Mouse (Mus musculus) embryonic facial prominence, embryonic 15.5 days (tissue): ENCODE measurements around the gene Scd2. TPM values are rescaled to one million over a fixed set of nuclear protein-coding genes. Genes with fewer than 3 reads are reported as not detected.

Experiments
- ATAC-seq: fragments of 200-750 bp; cut with Nextera tagmentation; 2 replicates; pipeline ENCODE4 v1.8.0; 2017; ENCODE audit warnings: low read depth, moderate TSS enrichment; ENCODE audit not compliant: insufficient number of reproducible peaks, low FRiP score, low TSS enrichment
- H3K27ac ChIP-seq: fragments of 300-500 bp; sonication (generic); replicated peaks from 2 replicates; pipeline ENCODE4 v1.5.1; 2015; ENCODE audit warnings: mild to moderate bottlenecking, inconsistent platforms
- H3K27me3 ChIP-seq: fragments of 300-500 bp; sonication (generic); 2 replicates; pipeline ENCODE4 v1.6.1; 2015; ENCODE audit warnings: inconsistent platforms
- H3K36me3 ChIP-seq: fragments of 300-500 bp; sonication (generic); 2 replicates; pipeline ENCODE4 v1.6.1; 2015; ENCODE audit warnings: mild to moderate bottlenecking, inconsistent platforms
- H3K4me1 ChIP-seq: fragments of 300-500 bp; sonication (generic); 2 replicates; pipeline ENCODE4 v1.6.1; 2015; ENCODE audit warnings: inconsistent platforms
- H3K4me2 ChIP-seq: fragments of 300-500 bp; sonication (generic); replicated peaks from 2 replicates; pipeline ENCODE4 v1.6.1; 2015; ENCODE audit warnings: mild to moderate bottlenecking, inconsistent platforms
- H3K4me3 ChIP-seq: fragments of 300-500 bp; sonication (generic); replicated peaks from 2 replicates; pipeline ENCODE4 v1.5.1; 2015; ENCODE audit warnings: mild to moderate bottlenecking, inconsistent platforms
- H3K9ac ChIP-seq: fragments of 300-500 bp; sonication (generic); 2 replicates; pipeline ENCODE4 v1.6.1; 2015; ENCODE audit warnings: inconsistent platforms
- H3K9me3 ChIP-seq: fragments of 300-500 bp; sonication (generic); replicated peaks from 2 replicates; pipeline ENCODE4 v1.6.1; 2016; ENCODE audit warnings: inconsistent platforms
- WGBS: fragments of 180-500 bp; shearing (Covaris S2); methylation state at CpG from one replicate; pipeline ENCODE4 v1.1.7; 2015; 5-methylcytosine and 5-hydroxymethylcytosine counted together
- polyA plus RNA-seq: library from polyadenylated mRNA; unstranded; fragments of >200 nt; fragmentation: Nextera tagmentation; extraction: Ambion mirVana; gene quantifications from 2 replicates; pipeline ENCODE4 v1.2.1, GENCODE M21; 2015

The Scd2 gene
- polyA plus RNA-seq, 1 experiment from 2014 or later, result 179 TPM

DNA sequence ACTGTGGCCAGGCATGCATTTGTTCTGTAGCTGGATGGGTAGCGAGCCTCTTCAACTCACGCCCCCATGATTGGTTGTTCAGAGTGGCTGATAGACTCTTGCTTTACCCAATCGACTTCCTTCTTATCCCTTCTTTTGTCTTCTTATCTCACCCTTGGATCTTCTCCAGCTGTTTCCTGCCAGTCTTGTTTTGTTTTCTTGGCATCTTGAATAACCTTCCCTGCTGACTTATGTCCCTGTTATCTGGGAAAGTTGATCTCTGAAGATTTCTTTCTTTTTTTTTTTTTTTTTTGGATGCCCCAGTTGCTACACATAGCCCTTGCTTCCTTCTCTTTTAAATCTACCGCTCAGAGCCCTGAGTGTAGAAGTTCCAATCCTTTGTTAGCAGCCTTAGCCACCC lies 34.0 kb upstream of the Scd2 start:
- 73% methylated on average over 4 of the region's 4 CpGs for WGBS
- H3K27ac ChIP-seq, result no peak overlapping the region
- ATAC-seq, result no peak
- no peak overlapping the region for H3K9ac ChIP-seq
- H3K4me2 ChIP-seq, result no peak overlapping the region
- no peak overlapping the region for H3K4me3 ChIP-seq
- no peaks in the 10 kb centered on the region for H3K27me3 ChIP-seq
- H3K4me1 ChIP-seq, result no peaks in the 10 kb centered on the region
- no peaks in the 10 kb centered on the region for H3K36me3 ChIP-seq
- H3K9me3 ChIP-seq, result no peaks in the 10 kb centered on the region

DNA sequence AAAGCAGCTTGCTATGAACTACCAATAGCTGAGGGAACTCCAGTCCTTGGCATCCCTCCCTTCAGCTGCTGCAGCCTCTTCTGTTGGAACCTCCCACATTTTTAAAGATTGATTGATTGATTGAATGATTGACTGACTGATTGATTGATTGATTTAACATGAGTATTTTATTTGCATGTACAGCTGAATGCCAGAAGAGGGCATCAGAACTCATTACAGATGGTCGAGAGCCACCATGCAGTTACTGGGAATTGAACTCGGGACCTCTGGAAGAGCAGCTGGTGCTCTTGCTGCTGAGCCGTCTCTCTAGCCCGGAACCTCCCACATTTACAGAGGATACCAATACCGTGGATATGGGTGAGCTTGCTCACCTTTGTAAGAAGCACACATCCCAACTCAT lies 33.0 kb upstream of the Scd2 start:
- Histone ChIP-seq H3K4me1 (no peaks in the 10 kb centered on the region), H3K4me3 (no peak overlapping the region)
- WGBS, result 75% methylated on average over 5 of the region's 5 CpGs

DNA sequence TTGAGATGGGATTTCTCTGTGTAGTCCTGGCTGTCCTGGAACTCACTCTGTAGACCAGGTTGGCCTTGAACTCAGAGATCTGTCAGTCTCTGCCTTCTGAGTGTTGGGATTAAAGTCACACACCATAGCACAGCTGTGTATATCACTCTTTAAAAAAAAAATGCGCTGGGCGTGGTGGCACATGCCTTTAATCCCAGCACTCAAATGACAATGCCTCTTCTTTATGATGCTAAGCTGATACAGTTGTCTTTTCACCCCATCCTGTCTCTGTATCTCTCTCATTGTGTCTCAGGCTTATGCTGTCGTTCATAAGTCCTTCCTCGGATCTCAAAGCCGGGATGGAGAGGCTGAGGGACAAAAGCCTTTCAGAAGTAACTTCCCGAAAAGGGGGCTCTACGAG lies 31.7 kb upstream of the Scd2 start:
- ATAC-seq, result no peak
- no peak overlapping the region for H3K9ac ChIP-seq
- no peak overlapping the region for H3K4me2 ChIP-seq
- no peaks in the 10 kb centered on the region for H3K36me3 ChIP-seq
- H3K4me3 ChIP-seq, result no peak overlapping the region
- H3K27ac ChIP-seq, result no peak overlapping the region
- H3K4me1 ChIP-seq, result peaks cover 7% of the 10 kb centered on the region; the same call in 1 of the 2 replicates
- 80% methylated on average over 7 of the region's 7 CpGs for WGBS
- H3K27me3 ChIP-seq, result no peaks in the 10 kb centered on the region
- no peaks in the 10 kb centered on the region for H3K9me3 ChIP-seq

More for the DNA sequence above, 33.0 kb upstream of the Scd2 start:
- H3K36me3 ChIP-seq, result no peaks in the 10 kb centered on the region
- no peak for ATAC-seq
- no peaks in the 10 kb centered on the region for H3K27me3 ChIP-seq
- H3K27ac ChIP-seq, result no peak overlapping the region
- no peak overlapping the region for H3K4me2 ChIP-seq
- no peak overlapping the region for H3K9ac ChIP-seq
- H3K9me3 ChIP-seq, result no peaks in the 10 kb centered on the region

DNA sequence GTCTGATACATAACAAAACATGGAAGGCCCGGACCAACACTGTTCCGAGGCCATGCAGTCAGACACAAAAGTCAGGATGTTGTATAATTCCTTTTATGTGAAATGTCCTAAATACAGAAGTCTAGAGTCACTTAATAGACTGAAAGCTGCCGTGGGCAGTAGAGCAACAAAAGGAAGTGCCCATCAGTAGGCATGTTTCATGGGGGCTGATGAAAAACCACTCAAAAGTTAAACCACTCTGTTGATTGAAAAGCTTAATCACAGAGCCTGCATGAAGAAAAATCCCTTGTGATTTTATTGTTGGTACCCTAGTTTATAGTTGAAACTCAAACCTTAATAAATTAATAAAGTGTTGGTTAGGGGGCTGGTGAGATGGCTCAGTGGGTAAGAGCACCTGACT lies 29.9 kb upstream of the Scd2 start:
- Histone ChIP-seq H3K4me1 (peaks cover 14% of the 10 kb centered on the region), H3K27ac (no peak overlapping the region), H3K9me3 (no peaks in the 10 kb centered on the region), H3K4me2 (no peak overlapping the region), H3K27me3 (no peaks in the 10 kb centered on the region), H3K9ac (no peak overlapping the region), H3K4me3 (no peak overlapping the region), H3K36me3 (no peaks in the 10 kb centered on the region)
- 72% methylated on average over 3 of the region's 3 CpGs for WGBS
- ATAC-seq, result no peak

DNA sequence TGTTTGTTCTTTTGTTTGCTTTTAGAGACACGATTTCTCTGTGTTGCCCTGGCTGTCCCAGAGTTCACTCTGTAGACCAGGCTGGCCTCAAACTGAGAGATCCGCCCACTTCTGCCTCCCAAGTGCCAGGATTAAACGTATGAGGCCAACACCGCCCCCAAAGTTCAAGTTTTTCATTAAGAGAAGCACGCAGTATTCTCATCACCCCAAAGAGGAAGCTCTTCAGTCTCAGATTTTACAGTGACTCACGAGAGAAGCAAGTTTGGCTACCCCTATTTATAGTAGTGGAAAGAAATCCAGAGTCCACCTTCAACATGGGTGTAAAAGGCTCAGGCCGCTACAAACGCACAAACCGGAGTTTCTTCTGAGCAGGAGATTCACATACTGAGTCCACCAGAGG lies 29.2 kb upstream of the Scd2 start:
- Histone ChIP-seq H3K4me3 (no peak overlapping the region), H3K4me2 (no peak overlapping the region), H3K36me3 (no peaks in the 10 kb centered on the region), H3K27me3 (no peaks in the 10 kb centered on the region), H3K4me1 (peaks cover 14% of the 10 kb centered on the region), H3K9me3 (no peaks in the 10 kb centered on the region), H3K27ac (no peak overlapping the region), H3K9ac (no peak overlapping the region)
- no peak for ATAC-seq
- WGBS, result 78% methylated on average over 9 of the region's 9 CpGs

DNA sequence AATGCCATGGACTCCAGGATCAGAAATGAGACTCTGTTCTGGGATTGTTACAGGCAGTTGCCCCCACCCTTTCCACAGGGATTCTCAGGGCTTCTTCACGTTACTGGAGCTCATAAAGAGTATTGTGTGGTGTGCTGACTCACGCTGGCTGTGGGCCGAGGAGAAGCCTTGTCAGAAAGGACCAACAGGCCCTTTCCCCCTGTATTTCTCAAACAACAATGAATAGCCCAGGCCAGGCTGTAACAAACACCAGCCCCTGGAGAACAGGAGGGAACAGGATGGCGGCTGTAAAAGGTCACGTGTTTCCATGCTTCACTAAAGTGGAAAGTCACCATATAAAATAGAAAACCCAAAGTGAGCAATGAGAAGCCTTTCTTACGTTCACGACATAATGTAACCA lies 28.2 kb upstream of the Scd2 start:
- Histone ChIP-seq H3K9ac (no peak overlapping the region), H3K27me3 (no peaks in the 10 kb centered on the region), H3K27ac (no peak overlapping the region), H3K4me2 (no peak overlapping the region), H3K4me1 (peaks cover 14% of the 10 kb centered on the region), H3K9me3 (no peaks in the 10 kb centered on the region), H3K36me3 (no peaks in the 10 kb centered on the region), H3K4me3 (no peak overlapping the region)
- WGBS, result 62% methylated on average over 7 of the region's 7 CpGs
- ATAC-seq, result no peak

DNA sequence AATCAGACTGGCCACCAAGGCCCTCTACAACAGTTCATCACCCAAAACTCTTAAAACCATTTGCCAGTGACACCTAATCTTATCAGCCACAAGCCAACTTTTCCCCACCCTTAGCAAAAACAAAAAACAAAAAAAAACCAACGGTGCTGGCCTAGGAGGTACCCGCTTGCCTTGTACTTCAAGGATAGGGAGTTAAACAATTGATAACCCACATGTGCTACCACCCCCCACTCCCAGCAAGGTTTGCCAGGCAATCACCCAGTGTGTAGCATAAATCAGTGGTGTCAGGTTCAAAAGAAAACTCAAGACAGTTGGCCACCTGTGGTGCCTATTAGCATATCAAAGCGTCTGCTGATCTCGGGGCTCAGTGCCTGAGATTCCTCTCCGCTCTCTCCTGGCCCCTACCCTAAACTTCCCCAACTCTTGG lies 27.6 kb upstream of the Scd2 start:
- Histone ChIP-seq H3K9me3 (no peaks in the 10 kb centered on the region), H3K27me3 (no peaks in the 10 kb centered on the region), H3K9ac (no peak overlapping the region), H3K27ac (peak overlapping the region; percentile 97; the same call in 1 of the 2 replicates), H3K4me1 (peaks cover 14% of the 10 kb centered on the region), H3K4me2 (peak overlapping the region; percentile 75; the same call in 1 of the 2 replicates), H3K36me3 (no peaks in the 10 kb centered on the region), H3K4me3 (no peak overlapping the region)
- WGBS, result 42% methylated on average over 5 of the region's 5 CpGs
- ATAC-seq, result no peak

DNA sequence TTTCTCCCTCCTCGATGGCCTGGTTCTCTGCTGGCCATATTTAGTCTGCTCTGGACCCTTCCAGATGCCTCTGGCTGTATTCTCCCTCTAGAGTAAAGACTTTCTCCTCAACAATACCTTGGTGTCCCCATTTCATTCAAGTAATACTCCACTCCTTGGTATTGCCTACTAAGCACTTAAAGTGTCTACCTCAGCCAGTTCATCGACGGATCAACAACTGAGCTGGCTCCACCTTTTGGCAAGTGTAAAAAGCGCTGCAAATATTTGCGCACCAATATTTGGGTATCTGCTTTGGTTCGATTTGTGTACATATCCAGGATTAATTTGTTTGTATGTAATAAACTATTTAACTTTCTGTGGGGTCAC lies 27.0 kb upstream of the Scd2 start:
- no peak for ATAC-seq
- no peak overlapping the region for H3K9ac ChIP-seq
- no peaks in the 10 kb centered on the region for H3K36me3 ChIP-seq
- peak overlapping the region; percentile 52 for H3K4me3 ChIP-seq
- no peaks in the 10 kb centered on the region for H3K9me3 ChIP-seq
- peak overlapping the region; percentile 97 for H3K27ac ChIP-seq
- H3K27me3 ChIP-seq, result no peaks in the 10 kb centered on the region
- WGBS, result 11% methylated on average over 6 of the region's 6 CpGs
- peaks cover 14% of the 10 kb centered on the region for H3K4me1 ChIP-seq
- peak overlapping the region; percentile 75 for H3K4me2 ChIP-seq

DNA sequence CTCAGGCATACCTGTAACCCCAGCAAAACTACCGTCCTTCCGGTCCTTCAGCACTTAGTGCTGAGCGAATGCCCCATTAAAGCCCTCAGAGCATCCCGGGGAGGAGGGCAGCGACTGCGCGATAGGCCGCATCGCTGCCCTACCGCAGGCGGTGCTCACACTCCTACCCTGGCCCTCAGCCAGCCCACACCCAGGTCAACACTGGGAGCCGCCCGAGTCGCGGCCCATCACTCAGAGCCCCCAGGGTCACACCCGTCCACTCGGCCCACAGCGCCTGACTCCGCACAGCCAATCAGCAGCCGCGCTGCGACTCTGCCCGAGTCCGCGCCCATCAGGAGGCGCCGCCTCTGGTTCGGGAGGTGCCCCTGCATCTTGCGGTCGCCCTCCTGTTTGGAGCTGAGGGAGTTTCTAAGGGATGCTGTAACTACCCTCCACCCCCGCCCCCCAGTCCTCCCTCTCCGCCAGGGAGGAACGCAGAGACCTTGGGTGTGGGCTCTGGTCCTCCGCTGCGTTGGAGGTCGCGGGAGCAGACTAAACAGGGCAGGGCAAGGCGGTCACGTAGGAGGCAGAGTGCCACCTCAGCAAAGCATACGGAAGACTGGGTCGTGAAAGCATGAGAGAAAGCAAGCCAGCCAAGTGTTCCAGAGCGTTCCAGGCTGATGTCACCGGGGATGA lies 26.5 kb upstream of the Scd2 start:
- WGBS, result under 1% methylated on average over 43 of the region's 43 CpGs
- no peaks in the 10 kb centered on the region for H3K9me3 ChIP-seq
- H3K4me2 ChIP-seq, result peak overlapping the region; percentile 75
- H3K4me3 ChIP-seq, result peak overlapping the region; percentile 52
- H3K9ac ChIP-seq, result peak overlapping the region; percentile 71
- peak overlapping the region; percentile 97 for H3K27ac ChIP-seq
- H3K4me1 ChIP-seq, result peaks cover 14% of the 10 kb centered on the region
- H3K27me3 ChIP-seq, result no peaks in the 10 kb centered on the region
- ATAC-seq, result peak; percentile 97
- H3K36me3 ChIP-seq, result no peaks in the 10 kb centered on the region

DNA sequence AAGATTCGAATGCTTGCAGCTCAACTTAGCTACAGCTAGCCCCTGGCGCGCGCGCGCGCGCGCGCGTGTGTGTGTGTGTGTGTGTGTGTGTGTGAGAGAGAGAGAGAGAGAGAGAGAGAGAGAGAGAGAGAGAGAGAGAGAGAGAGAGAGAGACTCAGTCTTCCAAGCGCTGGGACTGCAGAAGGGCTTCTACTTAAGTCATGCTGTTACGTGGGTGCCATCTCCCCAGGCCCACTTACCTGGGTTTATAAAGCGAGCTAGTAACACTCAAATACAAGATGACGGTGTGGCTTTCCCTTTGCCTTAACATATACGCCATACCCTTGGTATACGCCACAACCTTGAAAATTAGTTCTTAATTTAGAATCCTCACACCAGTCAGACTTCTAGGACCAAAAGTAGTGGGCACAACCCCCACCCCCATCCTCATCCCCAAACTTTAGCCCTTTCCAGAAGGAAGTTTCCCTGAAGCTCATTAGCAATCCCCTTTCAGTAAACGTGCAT lies 25.9 kb upstream of the Scd2 start:
- Histone ChIP-seq H3K9me3 (no peaks in the 10 kb centered on the region), H3K4me2 (peak overlapping the region; percentile 75), H3K27ac (peak overlapping the region; percentile 97), H3K4me1 (peaks cover 14% of the 10 kb centered on the region), H3K36me3 (no peaks in the 10 kb centered on the region), H3K9ac (peak overlapping the region; percentile 71; the same call in 1 of the 2 replicates), H3K4me3 (peak overlapping the region; percentile 52), H3K27me3 (no peaks in the 10 kb centered on the region)
- 6% methylated on average over 18 of the region's 18 CpGs for WGBS
- ATAC-seq, result no peak

DNA sequence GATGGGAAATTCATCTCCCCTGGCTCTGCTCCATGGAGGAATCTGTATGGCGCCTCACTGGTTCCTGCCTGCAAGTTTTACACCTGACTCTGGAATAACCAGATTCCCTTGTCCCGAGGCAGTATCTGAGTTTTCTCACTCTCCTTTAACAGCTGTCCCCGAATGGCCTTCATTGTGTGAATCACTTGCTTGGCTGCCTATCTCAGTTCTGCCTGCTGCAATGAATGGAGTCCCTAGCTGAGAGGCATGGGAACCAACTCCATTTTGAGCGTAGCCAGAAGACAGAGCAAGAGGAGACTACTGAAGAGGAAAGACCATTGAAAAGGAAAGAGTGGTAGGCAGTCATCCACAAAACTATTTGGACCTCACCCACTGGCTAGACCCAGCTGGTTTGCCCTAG lies 19.8 kb upstream of the Scd2 start:
- WGBS, result 69% methylated on average over 4 of the region's 4 CpGs
- no peak for ATAC-seq
- Histone ChIP-seq H3K4me3 (no peak overlapping the region), H3K9me3 (no peaks in the 10 kb centered on the region), H3K27ac (no peak overlapping the region), H3K9ac (no peak overlapping the region), H3K27me3 (no peaks in the 10 kb centered on the region), H3K36me3 (no peaks in the 10 kb centered on the region), H3K4me1 (0 out of 2 replicates have a peak, but pooled peaks cover 6% of the 10 kb centered on the region), H3K4me2 (no peak overlapping the region)

DNA sequence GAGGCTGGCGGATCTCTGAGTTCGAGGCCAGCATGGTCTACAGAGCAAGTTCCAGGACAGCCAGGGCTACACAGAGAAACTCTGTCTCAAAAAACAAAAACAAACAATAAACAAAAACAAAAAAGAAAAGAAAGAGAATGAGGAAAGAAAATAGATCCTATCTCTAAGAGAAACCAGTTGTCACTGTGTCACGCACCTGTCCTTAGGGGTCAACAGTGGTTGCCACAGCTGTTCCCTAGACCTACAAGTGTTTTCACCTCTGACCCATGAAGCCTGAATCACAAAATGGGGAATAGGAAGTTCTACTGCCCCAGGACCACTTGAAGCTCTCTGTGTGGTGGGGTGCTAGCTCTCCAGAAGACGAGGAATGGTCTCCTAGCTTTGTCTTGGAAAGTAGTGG lies 19.0 kb upstream of the Scd2 start:
- H3K36me3 ChIP-seq, result no peaks in the 10 kb centered on the region
- H3K9ac ChIP-seq, result no peak overlapping the region
- H3K4me1 ChIP-seq, result 0 out of 2 replicates have a peak, but pooled peaks cover 6% of the 10 kb centered on the region
- H3K4me3 ChIP-seq, result no peak overlapping the region
- H3K9me3 ChIP-seq, result no peaks in the 10 kb centered on the region
- H3K4me2 ChIP-seq, result no peak overlapping the region
- no peak overlapping the region for H3K27ac ChIP-seq
- no peaks in the 10 kb centered on the region for H3K27me3 ChIP-seq
- 92% methylated on average over 4 of the region's 4 CpGs for WGBS
- no peak for ATAC-seq
